Mouse (Mus musculus) limb, embryonic 11.5 days (tissue): ENCODE results near the gene Xrcc4. TPM values are rescaled to one million over a fixed set of nuclear protein-coding genes. Genes with fewer than 3 reads are reported as not detected.
"Not testable (repeated sequence)": the region's sequence is repeated elsewhere in the genome, so short reads cannot be mapped to it uniquely, and the experiment has no call there.

Experiments
- ATAC-seq: fragments of 200-750 bp; cut with Nextera tagmentation; 2 replicates; pipeline ENCODE4 v1.8.0; 2017; ENCODE audit warnings: low read depth; ENCODE audit not compliant: insufficient number of reproducible peaks, low FRiP score, low TSS enrichment
- DNase-seq: peaks from one replicate; pipeline ENCODE4 v3.0.0-alpha.2; 2015; ENCODE audit warnings: low spot score
- H3K27ac ChIP-seq: fragments of 300-500 bp; sonication (generic); replicated peaks from 2 replicates; pipeline ENCODE4 v1.5.1; 2014; ENCODE audit warnings: low read depth, mild to moderate bottlenecking, low read length
- H3K27me3 ChIP-seq: fragments of 300-500 bp; sonication (generic); 2 replicates; pipeline ENCODE4 v1.6.1; 2014; ENCODE audit warnings: mild to moderate bottlenecking, low read length, mixed read lengths; ENCODE audit not compliant: control insufficient read depth, insufficient read depth
- H3K36me3 ChIP-seq: fragments of 300-500 bp; sonication (generic); 2 replicates; pipeline ENCODE4 v1.6.1; 2014; ENCODE audit warnings: mild to moderate bottlenecking, low read length, moderate library complexity, mixed read lengths; ENCODE audit not compliant: control insufficient read depth, insufficient read depth
- H3K4me1 ChIP-seq: fragments of 300-500 bp; sonication (generic); 2 replicates; pipeline ENCODE4 v1.6.1; 2014; ENCODE audit warnings: low read length, mixed read lengths; ENCODE audit not compliant: control insufficient read depth, insufficient read depth
- H3K4me2 ChIP-seq: fragments of 300-500 bp; sonication (generic); 2 replicates; pipeline ENCODE4 v1.6.1; 2014; ENCODE audit warnings: low read depth, mild to moderate bottlenecking, moderate library complexity; ENCODE audit not compliant: severe bottlenecking
- H3K4me3 ChIP-seq: fragments of 300-500 bp; sonication (generic); 2 replicates; pipeline ENCODE4 v1.5.1; 2014; ENCODE audit warnings: low read depth, low read length
- H3K9ac ChIP-seq: fragments of 300-500 bp; sonication (generic); 2 replicates; pipeline ENCODE4 v1.6.1; 2014; ENCODE audit warnings: mild to moderate bottlenecking, low read length
- H3K9me3 ChIP-seq: fragments of 300-500 bp; sonication (generic); 2 replicates; pipeline ENCODE4 v1.6.1; 2016; ENCODE audit warnings: low read length; ENCODE audit not compliant: control insufficient read depth
- whole genome bisulfite sequencing: fragments of 180-500 bp; shearing (Covaris S2); extraction: QIAGEN DNeasy Blood & Tissue Kit; methylation state at CpG from one replicate; pipeline ENCODE4 v1.1.7; 2014; 5-methylcytosine and 5-hydroxymethylcytosine counted together
- polyA plus RNA-seq: library from polyadenylated mRNA; unstranded; fragments of >200 nt; fragmentation: Nextera tagmentation; extraction: Ambion mirVana; gene quantifications from 2 replicates; pipeline ENCODE4 v1.2.1, GENCODE M21; 2014

Xrcc4 gene
- polyA plus RNA-seq, result 10.1 and 11.6 TPM in 2 replicates

DNA sequence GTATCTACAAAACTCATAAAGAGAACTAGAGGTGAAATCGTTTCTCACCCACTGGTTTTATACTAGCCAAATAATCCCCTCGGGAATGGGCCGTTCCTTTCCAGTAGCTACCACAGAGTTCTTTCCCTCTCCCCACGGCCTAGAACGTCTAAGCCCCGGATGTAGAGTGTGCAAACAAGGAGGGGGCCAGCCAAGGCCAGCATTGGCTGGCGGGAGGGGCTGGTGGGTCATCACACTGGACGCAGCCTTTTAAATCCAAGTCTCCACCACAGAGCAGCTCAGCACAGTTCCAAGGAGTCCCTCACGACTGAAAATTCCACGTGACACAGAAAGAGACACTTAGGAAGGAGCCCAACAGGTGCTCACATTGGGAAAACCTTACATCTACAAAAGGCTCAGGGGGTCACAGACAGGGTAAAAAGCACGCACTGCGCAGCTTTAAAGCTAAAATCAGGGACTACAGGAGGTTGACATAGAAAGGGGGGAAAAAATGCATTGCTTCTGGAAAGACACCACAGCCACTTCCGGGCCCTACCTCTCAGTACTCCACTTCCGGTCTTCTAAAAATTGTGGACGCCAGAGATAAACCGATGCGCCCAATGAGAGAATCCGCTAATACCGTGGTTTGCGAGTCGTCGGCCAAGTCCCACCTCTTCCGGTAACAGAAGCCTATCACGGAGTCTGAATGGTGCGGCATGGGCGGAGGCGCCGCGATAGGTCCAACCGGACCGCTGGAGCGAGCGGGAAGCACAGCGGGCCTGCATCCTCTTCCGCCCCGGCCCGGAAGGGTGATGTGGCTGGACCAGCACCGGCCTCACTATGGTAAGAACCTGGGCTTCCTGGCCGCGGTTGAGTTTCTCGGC is at the start of gene Xrcc4, which contains the start of gene Tmem167:
TSS of gene Xrcc4 (minus strand) at position 647 of the 863 bp plus-strand sequence.
TSS of gene Tmem167 (plus strand) at position 162 of the 863 bp plus-strand sequence.
- no peaks in the 10 kb centered on the region for H3K4me1 ChIP-seq
- no peaks in the 10 kb centered on the region for H3K27me3 ChIP-seq
- peak within 1 kb of the TSS; percentile 93 for H3K9ac ChIP-seq
- peak; percentile 93 for DNase-seq
- H3K36me3 ChIP-seq, result no peaks in the 10 kb centered on the region
- H3K4me2 ChIP-seq, result peak within 1 kb of the TSS; percentile 84
- no peaks in the 10 kb centered on the region for H3K9me3 ChIP-seq
- peak within 1 kb of the TSS; percentile 69 for H3K27ac ChIP-seq
- WGBS, result 3% methylated on average over 41 of the region's 41 CpGs
- H3K4me3 ChIP-seq, result peak within 1 kb of the TSS; percentile 91
- peak; percentile 100 for ATAC-seq

DNA sequence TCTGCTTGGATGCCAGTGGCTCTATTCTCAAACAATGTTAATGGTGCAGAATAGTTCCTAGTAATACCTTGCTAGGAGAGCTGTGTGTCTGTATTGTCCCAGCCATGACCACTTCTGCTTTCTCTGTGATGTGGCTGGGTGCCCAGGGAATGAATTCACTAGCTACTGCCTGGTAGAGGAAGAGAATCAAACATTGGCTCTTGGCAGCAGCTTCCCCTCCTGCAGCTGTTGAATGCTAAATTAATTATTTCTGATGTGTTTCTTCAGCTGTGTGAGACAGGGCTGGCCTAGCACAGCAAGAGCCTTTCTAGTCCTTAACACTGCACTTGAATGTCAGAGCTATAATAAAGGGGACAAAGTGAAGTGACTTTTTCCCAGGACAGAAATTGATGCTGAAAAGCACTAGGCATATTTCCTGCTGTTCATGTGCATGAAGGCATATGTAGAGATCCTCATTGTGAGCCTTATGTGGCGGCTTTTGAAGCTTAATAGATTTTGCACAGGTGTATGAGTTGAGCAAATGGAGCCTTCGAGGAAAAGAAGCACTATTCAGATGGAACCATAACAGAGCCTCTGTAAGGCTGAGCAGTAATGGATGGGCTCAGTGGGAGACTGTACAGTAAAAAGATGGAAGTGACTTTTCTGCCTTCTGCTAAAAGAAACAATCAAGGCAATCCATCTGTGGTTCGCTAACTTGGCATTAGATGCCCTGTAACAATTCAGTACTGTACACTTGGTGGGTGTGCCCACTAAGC is 46.9 kb upstream of the Xrcc4 start:
- no peak overlapping the region for H3K27ac ChIP-seq
- ATAC-seq (no peak), DNase-seq (no peak)
- no peaks in the 10 kb centered on the region for H3K9me3 ChIP-seq
- H3K4me1 ChIP-seq, result no peaks in the 10 kb centered on the region; the same call in 1 of the 2 replicates
- no peaks in the 10 kb centered on the region for H3K27me3 ChIP-seq
- no peaks in the 10 kb centered on the region for H3K36me3 ChIP-seq
- 85% methylated on average over 3 of the region's 3 CpGs for WGBS
- H3K4me2 ChIP-seq, result no peak overlapping the region
- H3K4me3 ChIP-seq, result no peak overlapping the region
- no peak overlapping the region for H3K9ac ChIP-seq

DNA sequence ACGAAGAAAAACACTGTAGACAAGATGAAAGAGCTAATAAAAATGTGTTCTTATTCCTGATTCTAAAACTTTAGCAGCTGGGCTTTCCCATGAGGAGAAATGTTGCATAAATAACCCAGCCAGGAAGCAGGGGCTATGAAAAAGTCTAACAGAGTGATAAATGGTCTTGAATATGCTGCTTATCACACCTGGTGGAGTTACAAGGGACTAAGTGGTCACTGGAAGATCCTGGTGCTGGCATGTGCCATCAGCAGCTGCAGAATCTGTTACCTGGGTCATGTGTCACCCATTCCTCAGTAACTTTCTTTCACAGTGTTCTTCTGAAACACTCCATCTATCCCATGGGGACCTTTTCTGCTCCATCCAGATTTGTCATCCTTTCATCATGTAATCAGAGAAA is 22.3 kb upstream of the Xrcc4 start:
- DNase-seq (no peak), ATAC-seq (no peak)
- Histone ChIP-seq H3K27ac (no peak overlapping the region), H3K4me3 (no peak overlapping the region), H3K4me1 (no peaks in the 10 kb centered on the region), H3K36me3 (no peaks in the 10 kb centered on the region), H3K4me2 (no peak overlapping the region), H3K27me3 (no peaks in the 10 kb centered on the region), H3K9ac (no peak overlapping the region), H3K9me3 (no peaks in the 10 kb centered on the region)
- 71% methylated on average over 1 of the region's 1 CpGs for WGBS

DNA sequence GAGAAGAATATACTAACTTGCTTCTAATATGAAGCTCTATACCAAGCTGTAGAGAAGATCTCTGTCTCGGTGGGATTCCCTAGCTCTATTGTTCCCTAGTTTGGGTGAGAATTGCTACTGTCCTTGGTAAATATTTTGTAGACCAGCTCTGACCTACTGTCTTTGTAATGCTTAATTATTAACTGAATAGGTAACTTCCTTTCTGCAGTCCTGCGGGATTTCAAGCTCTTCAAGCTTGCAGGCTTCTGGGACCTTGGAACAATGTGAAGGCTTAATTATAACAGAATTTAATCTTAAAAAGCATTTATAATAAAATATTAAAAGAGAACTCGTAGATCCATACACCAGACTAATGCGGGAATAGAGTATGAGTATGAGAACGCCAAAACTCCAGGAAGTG is 19.3 kb upstream of the Xrcc4 start:
- ATAC-seq, H3K9me3 ChIP-seq, H3K27me3 ChIP-seq, H3K4me1 ChIP-seq, H3K4me3 ChIP-seq, H3K36me3 ChIP-seq, H3K9ac ChIP-seq, H3K4me2 ChIP-seq, H3K27ac ChIP-seq, DNase-seq: not testable (repeated sequence)
- 95% methylated on average over 5 of the region's 5 CpGs for WGBS

DNA sequence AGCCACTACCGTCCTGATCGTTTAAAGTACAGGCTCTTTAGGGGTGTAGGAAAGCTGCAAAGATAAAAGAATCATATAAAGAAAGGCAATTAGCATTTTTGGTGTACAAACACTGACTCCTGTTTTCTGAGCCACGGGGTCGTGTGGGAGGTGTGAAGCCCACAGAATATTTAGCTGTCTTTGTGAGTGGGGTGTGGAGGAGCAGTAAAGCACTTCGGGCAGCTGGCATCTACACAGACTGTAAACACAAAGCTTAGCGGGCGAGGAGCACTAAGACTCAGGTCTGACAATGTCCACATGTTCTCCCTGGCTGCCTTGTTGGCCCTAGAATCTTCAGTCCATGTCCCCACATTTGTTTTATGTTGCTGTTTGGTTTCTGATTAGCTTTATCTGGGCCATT is 16.7 kb upstream of the Xrcc4 start:
- Histone ChIP-seq H3K36me3 (no peaks in the 10 kb centered on the region; the same call in 1 of the 2 replicates), H3K9me3 (no peaks in the 10 kb centered on the region), H3K27me3 (no peaks in the 10 kb centered on the region), H3K27ac (no peak overlapping the region), H3K9ac (no peak overlapping the region), H3K4me2 (no peak overlapping the region), H3K4me3 (no peak overlapping the region), H3K4me1 (no peaks in the 10 kb centered on the region)
- DNase-seq (no peak), ATAC-seq (no peak)
- 94% methylated on average over 7 of the region's 7 CpGs for WGBS

DNA sequence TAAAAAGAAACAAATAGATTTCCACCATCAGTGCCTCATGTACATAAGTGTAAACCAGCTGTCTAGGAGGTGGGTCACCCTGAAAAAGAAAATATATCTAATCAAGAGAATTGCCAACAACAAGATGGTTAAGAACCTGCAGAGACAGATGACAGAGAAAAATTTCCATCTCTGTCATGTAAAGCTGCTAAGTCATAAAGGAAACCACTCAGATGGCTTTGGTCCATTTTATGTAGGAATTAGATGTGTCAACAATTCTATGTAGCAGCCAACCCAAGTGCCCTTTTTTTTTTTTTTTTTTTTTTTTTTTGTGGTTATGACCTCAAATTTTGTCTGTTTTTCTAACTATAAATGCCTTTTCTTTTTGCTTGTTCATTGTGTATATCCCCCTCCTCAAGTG is 12.1 kb upstream of the Xrcc4 start:
- no peaks in the 10 kb centered on the region for H3K27me3 ChIP-seq
- no peak overlapping the region for H3K9ac ChIP-seq
- no peak overlapping the region for H3K4me2 ChIP-seq
- H3K9me3 ChIP-seq, result no peaks in the 10 kb centered on the region
- H3K4me1 ChIP-seq, result no peaks in the 10 kb centered on the region
- H3K36me3 ChIP-seq, result no peaks in the 10 kb centered on the region; the same call in 1 of the 2 replicates
- ATAC-seq (no peak), DNase-seq (no peak)
- no peak overlapping the region for H3K27ac ChIP-seq
- no peak overlapping the region for H3K4me3 ChIP-seq

DNA sequence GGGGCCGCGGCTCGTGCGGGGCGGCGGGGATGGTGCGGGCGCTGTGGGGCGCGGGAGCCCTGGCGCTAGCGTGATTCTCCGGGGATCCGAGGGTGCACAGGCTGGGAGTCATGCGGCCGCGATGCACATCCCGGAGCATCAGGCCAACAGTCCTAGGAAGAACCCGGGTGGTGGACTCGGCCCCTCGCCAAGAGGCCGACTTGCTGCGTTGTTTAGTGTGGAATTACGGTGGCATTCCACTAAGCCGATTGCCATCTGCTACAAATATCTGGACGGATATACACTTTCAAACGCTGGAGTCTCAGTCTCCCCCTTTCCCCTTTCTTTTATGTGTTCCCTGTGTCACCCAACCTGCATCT is 396 bp upstream of the Xrcc4 start:
- Histone ChIP-seq H3K27me3 (no peaks in the 10 kb centered on the region), H3K9ac (peak overlapping the region; percentile 93), H3K4me2 (peak overlapping the region; percentile 62), H3K4me3 (peak overlapping the region; percentile 91), H3K36me3 (no peaks in the 10 kb centered on the region), H3K9me3 (no peaks in the 10 kb centered on the region), H3K4me1 (no peaks in the 10 kb centered on the region), H3K27ac (peak overlapping the region; percentile 59; the same call in 1 of the 2 replicates)
- WGBS, result 0% methylated on average over 27 of the region's 27 CpGs
- DNase-seq (no peak), ATAC-seq (peak; percentile 80)

DNA sequence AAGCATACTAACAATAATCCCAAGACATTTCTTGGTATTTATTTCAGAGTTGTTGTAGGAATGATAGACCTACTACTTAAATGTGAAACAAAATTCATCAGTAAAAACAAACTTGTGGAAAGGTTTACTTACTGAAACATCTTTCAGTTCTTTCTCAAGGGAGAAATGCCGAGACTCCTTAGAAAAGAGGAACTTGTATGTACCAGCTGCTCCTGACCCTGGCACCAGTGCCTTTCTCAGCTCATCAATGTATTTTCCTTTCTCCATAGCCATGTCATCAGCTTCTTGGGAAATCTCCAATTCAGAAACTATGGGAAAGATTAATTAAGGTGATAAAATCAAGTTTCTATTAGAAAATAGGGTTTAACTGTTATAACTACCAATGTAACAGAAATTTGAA is 27.5 kb downstream of the Xrcc4 start:
- Histone ChIP-seq H3K4me1 (no peaks in the 10 kb centered on the region), H3K9me3 (no peaks in the 10 kb centered on the region), H3K4me3 (no peak overlapping the region), H3K4me2 (no peak overlapping the region), H3K36me3 (no peaks in the 10 kb centered on the region), H3K9ac (no peak overlapping the region), H3K27me3 (no peaks in the 10 kb centered on the region), H3K27ac (no peak overlapping the region)
- ATAC-seq (no peak), DNase-seq (no peak)
- WGBS, result 77% methylated on average over 1 of the region's 1 CpGs
